Mouse (Mus musculus) ES-Bruce4 (cell line): ENCODE measurements around the gene Lasp1.

Source experiments
- CTCF ChIP-seq: IDR thresholded peaks from one replicate; pipeline ENCODE4 v1.8.1; 2011; ENCODE audit warnings: low read depth, low read length
- EP300 ChIP-seq: IDR thresholded peaks from 2 replicates; pipeline ENCODE4 v1.6.1; 2011; ENCODE audit warnings: low read depth, low read length; ENCODE audit not compliant: insufficient read depth

DNA sequence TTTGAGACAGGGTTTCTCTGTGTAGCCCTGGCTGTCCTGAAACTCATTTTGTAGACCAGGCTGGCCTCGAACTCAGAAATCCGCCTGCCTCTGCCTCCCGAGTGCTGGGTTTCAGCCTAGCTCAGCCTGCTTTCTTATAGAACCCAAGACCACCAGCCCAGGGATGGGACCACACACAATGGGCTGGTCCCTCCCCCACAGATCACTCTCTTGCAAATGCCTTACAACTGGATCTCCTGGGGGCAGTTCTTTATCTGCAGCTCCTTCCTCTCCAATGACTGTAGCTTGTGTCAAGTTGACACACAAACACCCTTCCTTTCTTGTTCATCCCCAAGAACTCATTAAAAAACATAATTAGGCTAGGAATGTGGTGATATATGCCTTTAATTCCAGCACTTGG lies 10.8 kb upstream of the Lasp1 start:
- 0 out of 2 replicates have a peak, but pooled peaks have one; percentile 26 for TF ChIP-seq EP300
- TF ChIP-seq CTCF: no peak
